Mouse (Mus musculus): ENCODE results near the gene N4bp2l2.

N4bp2l2 gene

GRCm38 (mm10) chr5:150597088-150597487, 68.9 kb downstream of the N4bp2l2 start, which contains the start of gene N4bp2l1:
Gene N4bp2l1, minus strand, starts transcription at chr5:150597188.
- no peak for DNase-seq (ENCODE audit: low read depth)

GRCm38 (mm10) chr5:150595366-150596016, 70.5 kb downstream of the N4bp2l2 start:
- DNase-seq (ENCODE audit: low read depth): peak; percentile 84

GRCm38 (mm10) chr5:150594649-150595339, 71.2 kb downstream of the N4bp2l2 start:
- DNase-seq (ENCODE audit: low read depth): no peak

GRCm38 (mm10) chr5:150593756-150594648, 72.0 kb downstream of the N4bp2l2 start:
- DNase-seq (ENCODE audit: low read depth): peak; percentile 85

GRCm38 (mm10) chr5:150592904-150593755, 72.9 kb downstream of the N4bp2l2 start:
- peak; percentile 81 for DNase-seq (ENCODE audit: low read depth)

- peak; percentile 77 for DNase-seq (ENCODE audit: low read depth)
These were observed 73.6 kb downstream of the N4bp2l2 start for GRCm38 (mm10) chr5:150592186-150592903.

GRCm38 (mm10) chr5:150589945-150590344, 76.0 kb downstream of the N4bp2l2 start:
- no peak for DNase-seq (ENCODE audit: low read depth)

GRCm38 (mm10) chr5:150584337-150584729, 81.7 kb downstream of the N4bp2l2 start:
- DNase-seq (ENCODE audit: low read depth): no peak

GRCm38 (mm10) chr5:150583622-150584336, 82.2 kb downstream of the N4bp2l2 start:
- DNase-seq (ENCODE audit: low read depth): no peak

GRCm38 (mm10) chr5:150583181-150583580, 82.8 kb downstream of the N4bp2l2 start:
- no peak for DNase-seq (ENCODE audit: low read depth)

- no peak for DNase-seq (ENCODE audit: low read depth)
These were observed 84.8 kb downstream of the N4bp2l2 start for GRCm38 (mm10) chr5:150581180-150581579.

GRCm38 (mm10) chr5:150578613-150579171, 87.3 kb downstream of the N4bp2l2 start:
- no peak for DNase-seq (ENCODE audit: low read depth)

- no peak for DNase-seq (ENCODE audit: low read depth)
These were observed 89.2 kb downstream of the N4bp2l2 start for GRCm38 (mm10) chr5:150576832-150577231.

GRCm38 (mm10) chr5:150574885-150575284, 91.1 kb downstream of the N4bp2l2 start:
- DNase-seq (ENCODE audit: low read depth): no peak

- DNase-seq (ENCODE audit: low read depth): no peak
These were observed 91.6 kb downstream of the N4bp2l2 start for GRCm38 (mm10) chr5:150574403-150574802.

- DNase-seq (ENCODE audit: low read depth): no peak
These were observed 95.3 kb downstream of the N4bp2l2 start for GRCm38 (mm10) chr5:150570496-150571219.

- DNase-seq (ENCODE audit: low read depth): no peak
These were observed 99.0 kb downstream of the N4bp2l2 start for GRCm38 (mm10) chr5:150566971-150567370.

- no peak for DNase-seq (ENCODE audit: low read depth)
These were observed 99.8 kb downstream of the N4bp2l2 start for GRCm38 (mm10) chr5:150566226-150566625.

GRCm38 (mm10) chr5:150564426-150564825, 101.6 kb downstream of the N4bp2l2 start:
- DNase-seq (ENCODE audit: low read depth): no peak
